Mouse (Mus musculus): ENCODE measurements around the gene Wsb2. TPM values are rescaled to one million over a fixed set of nuclear protein-coding genes. Genes with fewer than 3 reads are reported as not detected.
"Not testable (repeated sequence)": the region's sequence is repeated elsewhere in the genome, so short reads cannot be mapped to it uniquely, and the experiment has no call there.

The Wsb2 gene
- polyA plus RNA-seq, 1 experiment from 2014 or later = 142 TPM

GRCm38 (mm10) chr5:117388296-117388751 is 31.2 kb downstream of the Wsb2 start:
- WGBS (ENCODE audit: missing documents) = 4% methylated on average over 16 of the region's 16 CpGs
- Histone ChIP-seq H3K27ac (peak overlapping the region; percentile 42), H3K36me3 (ENCODE audit: inconsistent target) (peaks cover 14% of the 10 kb centered on the region; the same call in 1 of the 2 replicates), H3K4me3 (ENCODE audit: inconsistent target) (peak overlapping the region; percentile 74), H3K79me2 (ENCODE audit: inconsistent target) (no peaks in the 10 kb centered on the region)

GRCm38 (mm10) chr5:117388877-117389276 is 31.8 kb downstream of the Wsb2 start, which contains the start of gene Rfc5:
TSS of gene Rfc5 (minus strand) at chr5:117389047.
- WGBS (ENCODE audit: missing documents) = under 1% methylated on average over 43 of the region's 44 CpGs

GRCm38 (mm10) chr5:117390895-117391294 is 33.8 kb downstream of the Wsb2 start:
- Histone ChIP-seq H3K27ac (no peak overlapping the region), H3K79me2 (ENCODE audit: inconsistent target) (no peaks in the 10 kb centered on the region), H3K4me3 (ENCODE audit: inconsistent target) (no peak overlapping the region), H3K36me3 (ENCODE audit: inconsistent target) (no peaks in the 10 kb centered on the region)
- WGBS (ENCODE audit: missing documents) = 93% methylated on average over 1 of the region's 1 CpGs

More at GRCm38 (mm10) chr5:117388877-117389276, 31.8 kb downstream of the Wsb2 start, which contains the start of gene Rfc5:
- Histone ChIP-seq H3K27ac (peak within 1 kb of the TSS; percentile 42), H3K36me3 (ENCODE audit: inconsistent target) (peaks cover 13% of the 10 kb centered on the region; the same call in 1 of the 2 replicates), H3K4me3 (ENCODE audit: inconsistent target) (peak within 1 kb of the TSS; percentile 74), H3K79me2 (ENCODE audit: inconsistent target) (no peaks in the 10 kb centered on the region)

DNA sequence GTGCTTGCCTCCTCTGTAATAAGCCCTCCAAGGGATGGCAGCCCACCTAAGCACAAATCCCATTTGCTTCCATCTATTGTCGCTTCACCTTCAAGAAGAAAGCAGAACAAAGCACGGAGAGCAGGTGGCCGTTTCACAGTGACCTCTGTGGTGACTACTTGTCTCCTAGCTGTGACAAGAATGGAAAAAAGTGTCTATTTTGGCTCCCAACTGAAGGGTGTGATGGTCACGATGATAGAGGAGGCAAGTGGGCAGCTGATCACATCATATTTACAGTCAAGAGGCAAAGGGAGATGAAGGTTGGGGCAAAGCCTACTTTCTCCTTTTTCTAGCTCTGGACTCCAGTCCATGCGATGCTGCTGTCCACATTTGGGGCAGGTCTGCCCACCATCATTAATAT is 38.7 kb downstream of the Wsb2 start:
- 81% methylated on average over 5 of the region's 5 CpGs for WGBS (ENCODE audit: missing documents)
- Histone ChIP-seq H3K27ac (no peak overlapping the region), H3K36me3 (ENCODE audit: inconsistent target) (no peaks in the 10 kb centered on the region), H3K79me2 (ENCODE audit: inconsistent target) (no peaks in the 10 kb centered on the region), H3K4me3 (ENCODE audit: inconsistent target) (no peak overlapping the region)

DNA sequence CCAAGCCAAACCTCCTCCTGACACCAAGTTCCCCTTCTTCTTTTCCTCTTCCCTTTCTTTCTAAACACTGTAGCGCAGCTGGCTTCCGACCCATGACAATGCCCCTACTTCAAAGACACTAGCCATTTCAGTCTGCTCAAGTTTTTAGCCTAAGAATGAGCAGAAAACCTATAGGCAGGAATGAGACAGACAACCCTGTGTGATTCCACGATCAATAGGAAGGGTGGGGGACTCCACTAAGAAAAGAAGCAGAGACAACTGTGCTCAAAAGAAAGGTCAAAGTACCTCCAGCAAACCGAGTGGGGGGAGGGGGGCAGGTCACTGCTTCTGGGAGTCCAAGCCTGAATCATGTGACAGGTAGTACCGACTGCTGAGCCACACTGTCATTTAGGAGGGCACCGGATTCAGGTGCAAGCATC is 39.5 kb downstream of the Wsb2 start:
- no peak overlapping the region for H3K4me3 ChIP-seq (ENCODE audit: inconsistent target)
- 23% methylated on average over 5 of the region's 6 CpGs for WGBS (ENCODE audit: missing documents)
- H3K79me2 ChIP-seq (ENCODE audit: inconsistent target) = no peaks in the 10 kb centered on the region
- H3K27ac ChIP-seq = peak overlapping the region; percentile 24; the same call in 1 of the 2 replicates
- H3K36me3 ChIP-seq (ENCODE audit: inconsistent target) = no peaks in the 10 kb centered on the region

- Histone ChIP-seq H3K4me3 (ENCODE audit: inconsistent target) (no peak overlapping the region), H3K27ac (no peak overlapping the region), H3K36me3 (ENCODE audit: inconsistent target) (no peaks in the 10 kb centered on the region), H3K79me2 (ENCODE audit: inconsistent target) (no peaks in the 10 kb centered on the region)
- WGBS (ENCODE audit: missing documents) = 90% methylated on average over 6 of the region's 6 CpGs
Observed at GRCm38 (mm10) chr5:117397371-117397770, 40.3 kb downstream of the Wsb2 start.

- WGBS (ENCODE audit: missing documents) = 89% methylated on average over 4 of the region's 5 CpGs
Observed at GRCm38 (mm10) chr5:117398007-117398550, 41.0 kb downstream of the Wsb2 start.

GRCm38 (mm10) chr5:117399281-117399680 is 42.2 kb downstream of the Wsb2 start:
- no peaks in the 10 kb centered on the region for H3K36me3 ChIP-seq (ENCODE audit: inconsistent target)
- 91% methylated on average over 9 of the region's 9 CpGs for WGBS (ENCODE audit: missing documents)
- no peak overlapping the region for H3K27ac ChIP-seq
- H3K4me3 ChIP-seq (ENCODE audit: inconsistent target) = no peak overlapping the region
- H3K79me2 ChIP-seq (ENCODE audit: inconsistent target) = no peaks in the 10 kb centered on the region

More at GRCm38 (mm10) chr5:117398007-117398550, 41.0 kb downstream of the Wsb2 start:
- H3K36me3 ChIP-seq (ENCODE audit: inconsistent target) = no peaks in the 10 kb centered on the region
- H3K27ac ChIP-seq = no peak overlapping the region
- no peaks in the 10 kb centered on the region for H3K79me2 ChIP-seq (ENCODE audit: inconsistent target)
- no peak overlapping the region for H3K4me3 ChIP-seq (ENCODE audit: inconsistent target)

DNA sequence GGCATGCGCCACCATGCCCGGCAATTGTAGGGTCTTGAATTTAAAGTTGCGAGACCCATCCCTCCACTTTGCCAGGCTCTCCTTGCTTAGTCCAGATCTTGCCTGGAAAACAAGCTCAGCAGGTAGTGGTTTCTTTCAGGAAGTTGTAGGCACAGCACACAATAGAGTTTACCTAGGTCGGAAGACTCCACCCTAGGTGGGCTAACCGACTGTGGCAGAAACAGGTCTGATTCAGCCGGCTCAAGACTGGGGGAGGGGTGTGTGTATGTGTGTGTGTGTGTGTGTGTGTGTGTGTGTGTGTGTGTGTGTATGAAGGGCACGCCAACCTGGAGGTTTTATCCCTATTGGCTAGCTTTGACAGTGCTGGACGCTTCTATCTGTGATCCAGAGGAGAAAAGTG is 46.5 kb downstream of the Wsb2 start:
- H3K79me2 ChIP-seq (ENCODE audit: inconsistent target) = no peaks in the 10 kb centered on the region
- H3K36me3 ChIP-seq (ENCODE audit: inconsistent target) = no peaks in the 10 kb centered on the region
- no peak overlapping the region for H3K27ac ChIP-seq
- 95% methylated on average over 6 of the region's 8 CpGs for WGBS (ENCODE audit: missing documents)
- no peak overlapping the region for H3K4me3 ChIP-seq (ENCODE audit: inconsistent target)

- not testable (repeated sequence) for H3K27ac ChIP-seq; H3K79me2 ChIP-seq (ENCODE audit: inconsistent target); H3K36me3 ChIP-seq (ENCODE audit: inconsistent target); H3K4me3 ChIP-seq (ENCODE audit: inconsistent target)
- 100% methylated on average over 2 of the region's 2 CpGs for WGBS (ENCODE audit: missing documents)
Observed at GRCm38 (mm10) chr5:117404671-117405070, 47.6 kb downstream of the Wsb2 start.

DNA sequence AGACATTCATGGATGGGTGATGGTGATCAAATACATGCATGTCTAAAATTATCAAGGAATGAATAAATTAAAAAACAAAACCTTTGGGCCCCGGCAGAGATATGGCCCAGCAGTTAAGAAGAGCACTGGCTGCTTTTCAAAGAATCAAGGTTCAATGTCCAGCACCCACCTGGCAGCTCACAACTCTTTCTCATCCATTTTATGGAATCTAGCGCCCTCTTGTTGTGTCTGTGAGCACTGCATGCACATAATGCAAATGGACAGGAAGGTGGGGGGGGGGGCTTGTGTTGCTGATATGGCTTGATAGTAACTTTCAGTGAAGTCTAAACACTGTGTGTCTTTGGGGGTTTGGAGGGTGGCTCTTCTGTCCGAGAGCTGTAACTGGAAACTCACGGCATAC is 51.1 kb downstream of the Wsb2 start:
- no peak overlapping the region for H3K27ac ChIP-seq
- WGBS (ENCODE audit: missing documents) = 69% methylated on average over 4 of the region's 4 CpGs
- no peaks in the 10 kb centered on the region for H3K79me2 ChIP-seq (ENCODE audit: inconsistent target)
- H3K4me3 ChIP-seq (ENCODE audit: inconsistent target) = no peak overlapping the region
- H3K36me3 ChIP-seq (ENCODE audit: inconsistent target) = no peaks in the 10 kb centered on the region

- no peaks in the 10 kb centered on the region for H3K79me2 ChIP-seq (ENCODE audit: inconsistent target)
- WGBS (ENCODE audit: missing documents) = 70% methylated on average over 6 of the region's 6 CpGs
- no peak overlapping the region for H3K4me3 ChIP-seq (ENCODE audit: inconsistent target)
- H3K27ac ChIP-seq = no peak overlapping the region
- H3K36me3 ChIP-seq (ENCODE audit: inconsistent target) = no peaks in the 10 kb centered on the region
Observed at GRCm38 (mm10) chr5:117409369-117409768, 52.3 kb downstream of the Wsb2 start.

- Histone ChIP-seq H3K36me3 (ENCODE audit: inconsistent target) (no peaks in the 10 kb centered on the region), H3K27ac (no peak within 1 kb of the TSS), H3K4me3 (ENCODE audit: inconsistent target) (no peak within 1 kb of the TSS), H3K79me2 (ENCODE audit: inconsistent target) (no peaks in the 10 kb centered on the region)
- 2% methylated on average over 77 of the region's 89 CpGs for WGBS (ENCODE audit: missing documents)
Observed at GRCm38 (mm10) chr5:117413507-117414501, 56.7 kb downstream of the Wsb2 start, which contains the start of gene Ksr2. TSS of gene Ksr2 (plus strand) at chr5:117414000.

DNA sequence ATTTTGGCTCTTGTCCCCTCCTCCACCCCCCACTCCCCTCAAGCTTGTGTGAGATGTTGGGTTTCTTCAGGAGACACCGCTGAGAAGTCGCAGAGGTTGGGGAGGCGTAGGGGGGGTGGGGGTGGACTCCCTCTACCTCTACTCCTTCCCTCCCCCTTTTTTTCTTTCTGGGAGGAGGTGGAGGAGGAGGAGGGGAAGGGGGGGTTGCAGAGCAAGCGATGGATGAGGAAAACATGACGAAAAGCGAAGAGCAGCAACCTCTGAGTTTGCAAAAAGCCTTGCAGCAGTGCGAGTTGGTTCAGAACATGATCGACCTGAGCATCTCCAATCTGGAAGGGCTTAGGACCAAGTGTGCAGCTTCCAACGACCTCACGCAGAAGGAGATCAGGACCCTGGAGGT is 57.5 kb downstream of the Wsb2 start:
- no peak overlapping the region for H3K4me3 ChIP-seq (ENCODE audit: inconsistent target)
- no peaks in the 10 kb centered on the region for H3K79me2 ChIP-seq (ENCODE audit: inconsistent target)
- H3K27ac ChIP-seq = no peak overlapping the region
- WGBS (ENCODE audit: missing documents) = 23% methylated on average over 7 of the region's 10 CpGs
- H3K36me3 ChIP-seq (ENCODE audit: inconsistent target) = no peaks in the 10 kb centered on the region

All from macrophage (primary cell).